Mouse (Mus musculus) left cerebral cortex, adult 6 months (tissue): ENCODE results near the gene Krtap10-10. TPM values are rescaled to one million over a fixed set of nuclear protein-coding genes. Genes with fewer than 3 reads are reported as not detected.

Source experiments
- long read RNA-seq, 2 experiments: library from polyadenylated mRNA; unstranded; transcript quantifications; one replicate each; pipeline ENCODE4 v2.0.0; 2019 to 2020
- polyA plus RNA-seq: library from polyadenylated mRNA; unstranded; fragments of <200 nt; fragmentation: Nextera tagmentation; gene quantifications from 2 replicates; pipeline ENCODE4 v1.2.3, GENCODE M21; 2021

Gene Krtap10-10
- polyA plus RNA-seq = not detected in 2 replicates
- long read RNA-seq, experiment 1 = 0 reads
- long read RNA-seq, experiment 2 = 0 reads

GRCm38 (mm10) chr10:77835647-77836046 is at the start of gene Krtap10-10:
Krtap10-10 (plus strand) TSS chr10:77835947.

DNA sequence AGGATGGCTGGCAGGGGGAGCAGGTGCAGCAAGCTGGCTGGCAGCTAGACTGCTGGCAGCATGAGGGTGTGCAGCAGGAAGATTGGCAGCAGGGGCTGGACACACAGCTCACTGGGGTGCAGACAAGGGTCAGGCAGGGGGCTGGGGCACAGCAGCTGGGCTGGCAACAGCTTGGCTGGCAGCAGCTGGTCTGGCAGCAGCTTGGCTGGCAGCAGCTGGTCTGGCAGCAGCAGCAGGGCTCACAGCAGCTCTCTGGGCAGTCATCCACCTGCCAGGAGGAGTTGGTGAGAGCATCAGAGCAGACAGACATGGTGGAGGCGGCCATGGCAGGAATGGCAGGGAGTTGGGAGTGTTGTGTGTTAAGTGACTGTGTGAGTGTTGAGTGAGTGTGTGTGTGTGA is 47.9 kb upstream of the Krtap10-10 start, which contains the start of gene Gm7137:
Gene Gm7137 (minus strand): TSS at position 325 of the 400 bp plus-strand sequence.

DNA sequence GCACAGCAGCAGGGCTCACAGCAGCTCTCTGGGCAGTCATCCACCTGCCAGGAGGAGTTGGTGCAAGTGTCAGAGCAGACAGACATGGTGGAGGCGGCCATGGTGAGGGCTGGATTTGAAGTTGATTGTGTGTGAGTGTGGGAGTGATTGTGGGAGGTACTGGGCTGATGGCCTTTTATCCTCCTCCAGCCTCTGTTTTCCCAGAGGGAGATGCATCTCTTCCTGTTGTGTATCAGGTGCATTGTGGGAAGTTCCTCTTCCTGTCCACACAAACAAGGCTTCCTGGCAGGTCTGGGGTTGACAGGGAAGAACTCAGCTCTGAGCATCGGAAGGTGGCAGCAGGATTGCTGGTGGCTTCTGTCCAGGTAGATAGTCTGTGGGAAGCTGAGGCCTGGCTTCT is 40.8 kb upstream of the Krtap10-10 start, which contains the start of gene Gm9639:
Gene Gm9639 (minus strand): TSS at position 101 of the 400 bp plus-strand sequence.

DNA sequence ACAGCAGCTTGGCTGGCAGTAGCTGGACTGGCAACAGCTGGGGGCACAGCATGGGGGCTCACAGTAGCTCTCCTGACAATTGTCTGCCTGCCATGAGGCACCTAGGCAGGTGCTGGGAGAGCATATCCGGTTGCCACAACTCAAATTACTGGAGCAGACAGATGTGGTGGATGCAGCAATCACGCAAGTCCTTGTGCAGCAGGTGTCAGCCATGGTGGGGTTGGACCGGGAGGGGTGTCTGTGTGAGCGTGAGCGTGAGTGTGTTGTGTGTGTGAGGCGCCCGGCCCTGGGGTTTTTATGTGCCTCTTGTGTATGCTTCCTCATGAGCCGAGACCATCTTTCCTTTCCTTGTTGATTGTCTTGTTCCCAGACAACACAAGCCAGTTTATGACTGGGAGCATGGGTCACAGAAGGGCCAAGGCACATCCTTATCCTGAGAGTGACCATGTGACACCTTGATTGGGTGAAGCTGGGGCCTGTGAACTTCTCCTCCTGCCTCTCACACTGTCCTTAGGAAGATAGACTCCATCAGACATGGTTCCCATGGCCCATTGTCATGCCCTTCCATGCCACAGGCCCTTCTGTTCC is 36.7 kb upstream of the Krtap10-10 start, which contains the start of gene Gm19668:
Gene Gm19668 (minus strand): TSS at position 213 of the 588 bp plus-strand sequence.

GRCm38 (mm10) chr10:77811743-77812142 is 24.0 kb upstream of the Krtap10-10 start, which contains the start of gene Gm9507:
Gm9507 (minus strand) TSS chr10:77811843.

GRCm38 (mm10) chr10:77814382-77814781 is 21.4 kb upstream of the Krtap10-10 start, which contains the start of gene Gm2696:
Gm2696 (plus strand) TSS chr10:77814682.

DNA sequence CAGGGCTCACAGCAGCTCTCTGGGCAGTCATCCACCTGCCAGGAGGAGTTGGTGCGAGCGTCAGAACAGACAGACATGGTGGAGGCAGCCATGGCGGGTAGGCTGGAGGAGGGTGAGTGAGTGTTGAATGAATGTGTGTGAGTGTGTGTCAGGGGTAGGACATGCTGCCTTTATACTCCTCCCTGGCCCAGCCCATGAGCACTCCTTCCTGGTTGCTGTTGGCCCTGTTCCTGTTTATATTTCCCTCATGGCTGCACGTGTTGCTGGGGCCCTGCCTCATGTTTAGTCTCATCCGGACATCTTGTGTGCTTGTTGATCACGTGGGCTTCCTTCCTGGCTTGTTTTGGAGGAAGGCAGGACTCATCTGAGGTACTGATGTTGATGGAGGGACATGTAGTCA is 8.8 kb upstream of the Krtap10-10 start, which contains the start of gene Krtap10-4:
Gene Krtap10-4 (minus strand): TSS at position 145 of the 400 bp plus-strand sequence.

DNA sequence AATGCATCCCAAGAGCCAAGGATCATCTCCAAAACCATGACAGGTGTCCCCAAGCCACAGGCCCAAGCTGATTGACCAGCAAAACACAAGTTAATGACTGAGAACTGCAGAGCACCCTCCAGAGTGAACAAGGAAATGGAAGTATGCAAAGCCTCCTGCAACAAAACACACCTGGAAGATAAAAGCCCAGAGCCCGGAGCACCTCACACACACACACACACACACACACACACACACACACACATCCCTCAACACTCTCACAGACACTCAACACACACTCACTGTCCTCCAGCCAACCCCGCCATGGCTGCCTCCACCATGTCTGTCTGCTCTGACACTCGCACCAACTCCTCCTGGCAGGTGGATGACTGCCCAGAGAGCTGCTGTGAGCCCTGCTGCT is 10.8 kb downstream of the Krtap10-10 start, which contains the start of gene Gm36176:
Gene Gm36176 (plus strand): TSS at position 301 of the 400 bp plus-strand sequence.

DNA sequence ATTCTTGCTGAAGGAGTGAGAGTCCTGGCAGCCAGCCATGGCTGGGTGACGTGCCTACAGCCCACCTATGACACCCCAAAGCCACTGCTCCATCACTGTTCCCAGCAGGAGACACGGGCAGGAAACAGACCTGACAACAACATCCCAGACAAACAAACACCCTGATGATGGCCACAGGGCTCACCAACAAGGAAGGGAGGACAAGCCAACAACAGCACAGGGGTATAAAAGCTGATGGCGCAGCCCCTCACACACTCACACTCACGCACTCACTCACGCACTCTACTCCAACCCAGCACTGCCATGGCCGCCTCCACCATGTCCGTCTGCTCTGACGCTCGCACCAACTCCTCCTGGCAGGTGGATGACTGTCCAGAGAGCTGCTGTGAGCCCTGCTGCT is 16.8 kb downstream of the Krtap10-10 start, which contains the start of gene Gm10318:
Gene Gm10318 (plus strand): TSS at position 301 of the 400 bp plus-strand sequence.

GRCm38 (mm10) chr10:77861675-77862074 is 25.9 kb downstream of the Krtap10-10 start, which contains the start of gene Gm3285:
Gm3285 (plus strand) TSS chr10:77861975.

Other genes with a start within 250 kb of the Krtap10-10 start
- 157 and 188 TPM in 2 replicates for gene Sumo3, start 229.8 kb upstream of the Krtap10-10 start, polyA plus RNA-seq
- 1.9 and 10.3 TPM in 2 replicates for gene Gm49325, start 229.8 kb upstream of the Krtap10-10 start, polyA plus RNA-seq
- 50.9 and 59.2 TPM in 2 replicates for gene Ube2g2, start 213.7 kb upstream of the Krtap10-10 start, polyA plus RNA-seq
- gene Tspear, start 149.4 kb upstream of the Krtap10-10 start, polyA plus RNA-seq = 0.20 TPM in 2 replicates
- gene Gm19402, start 145.2 kb upstream of the Krtap10-10 start, polyA plus RNA-seq = not detected in 2 replicates
- not detected in 2 replicates for gene Gm9508, start 138.7 kb upstream of the Krtap10-10 start, polyA plus RNA-seq
- not detected in 2 replicates for gene Gm10272, start 129.3 kb upstream of the Krtap10-10 start, polyA plus RNA-seq
- not detected in 2 replicates for gene Gm10024, start 124.5 kb upstream of the Krtap10-10 start, polyA plus RNA-seq
- not detected in 2 replicates for gene Gm10142, start 120.1 kb upstream of the Krtap10-10 start, polyA plus RNA-seq
- gene Krtap12-1, start 115.3 kb upstream of the Krtap10-10 start, polyA plus RNA-seq = not detected in 2 replicates
- not detected in 2 replicates for gene Gm10100, start 109.5 kb upstream of the Krtap10-10 start, polyA plus RNA-seq
- not detected in 2 replicates for gene Gm18596, start 93.3 kb upstream of the Krtap10-10 start, polyA plus RNA-seq
- gene Gm9736, start 84.6 kb upstream of the Krtap10-10 start, polyA plus RNA-seq = not detected in 2 replicates
- gene Gm3233, start 76.3 kb upstream of the Krtap10-10 start, polyA plus RNA-seq = not detected in 2 replicates
- not detected in 2 replicates for gene Gm3238, start 64.6 kb upstream of the Krtap10-10 start, polyA plus RNA-seq
- not detected in 2 replicates for gene Gm7138, start 59.0 kb upstream of the Krtap10-10 start, polyA plus RNA-seq
- gene Gm3250, start 53.4 kb upstream of the Krtap10-10 start, polyA plus RNA-seq = not detected in 2 replicates
- gene Gm7137, start 47.7 kb upstream of the Krtap10-10 start, polyA plus RNA-seq = not detected in 2 replicates
- gene Gm9639, start 40.9 kb upstream of the Krtap10-10 start, polyA plus RNA-seq = not detected in 2 replicates
- not detected in 2 replicates for gene Gm19668, start 36.8 kb upstream of the Krtap10-10 start, polyA plus RNA-seq
- not detected in 2 replicates for gene Gm9507, start 24.1 kb upstream of the Krtap10-10 start, polyA plus RNA-seq
- not detected in 2 replicates for gene Gm2696, start 21.3 kb upstream of the Krtap10-10 start, polyA plus RNA-seq
- not detected in 2 replicates for gene Krtap10-4, start 8.9 kb upstream of the Krtap10-10 start, polyA plus RNA-seq
- not detected in 2 replicates for gene Gm36176, start 10.9 kb downstream of the Krtap10-10 start, polyA plus RNA-seq
- gene Gm10318, start 16.9 kb downstream of the Krtap10-10 start, polyA plus RNA-seq = not detected in 2 replicates
- not detected in 2 replicates for gene Gm3285, start 26.0 kb downstream of the Krtap10-10 start, polyA plus RNA-seq
- 4.8 TPM in 2 replicates for gene Lrrc3, start 66.6 kb downstream of the Krtap10-10 start, polyA plus RNA-seq
- 3.8 and 4.0 TPM in 2 replicates for gene Trpm2, start 134.6 kb downstream of the Krtap10-10 start, polyA plus RNA-seq
- gene 1810043G02Rik, start 142.6 kb downstream of the Krtap10-10 start, polyA plus RNA-seq = 38.1 and 47.5 TPM in 2 replicates
- 67.7 and 71.8 TPM in 2 replicates for gene Pfkl, start 174.1 kb downstream of the Krtap10-10 start, polyA plus RNA-seq
- gene Dnmt3l, start 206.0 kb downstream of the Krtap10-10 start, polyA plus RNA-seq = 0.84 TPM in 1 of 2 replicates, not detected in the other
- gene Aire, start 207.7 kb downstream of the Krtap10-10 start, polyA plus RNA-seq = not detected in 2 replicates
- gene Icosl, start 233.4 kb downstream of the Krtap10-10 start, polyA plus RNA-seq = 1.2 and 2.0 TPM in 2 replicates